Mouse (Mus musculus) testis, postnatal 14 days (tissue): ENCODE results near the gene Klrc3.
"Not testable (repeated sequence)": the region's sequence is repeated elsewhere in the genome, so short reads cannot be mapped to it uniquely, and the experiment has no call there.

Experiments used
- DNase-seq: peaks from one replicate; pipeline ENCODE4 v3.0.0; 2021; ENCODE audit warnings: low spot score

The Klrc3 gene

DNA sequence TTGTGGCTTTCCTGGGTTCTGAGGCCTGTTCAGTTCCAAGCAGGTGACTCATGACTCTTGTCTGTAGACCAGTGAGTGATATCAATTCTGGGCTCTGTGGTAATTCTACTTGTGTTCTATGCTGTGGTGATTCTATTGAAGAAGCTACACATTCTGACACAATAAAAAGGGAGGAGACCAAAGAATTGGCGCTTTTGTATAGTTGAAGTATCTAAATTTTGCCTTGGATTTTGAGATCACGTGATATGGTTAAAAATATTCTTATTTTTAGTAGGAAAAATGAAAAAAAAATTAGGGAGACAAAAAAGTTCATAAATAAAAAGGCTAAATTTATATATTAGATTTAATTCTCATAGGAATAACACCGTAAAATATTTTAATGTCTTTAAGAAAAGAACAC is at the start of gene Klrc3:
Gene Klrc3 (minus strand): TSS at position 101 of the 400 bp plus-strand sequence.
- DNase-seq: not testable (repeated sequence)

GRCm38 (mm10) chr6:129691436-129691835 is 48.3 kb upstream of the Klrc3 start:
- DNase-seq: not testable (repeated sequence)

GRCm38 (mm10) chr6:129680379-129680778 is 37.2 kb upstream of the Klrc3 start:
- no peak for DNase-seq

DNA sequence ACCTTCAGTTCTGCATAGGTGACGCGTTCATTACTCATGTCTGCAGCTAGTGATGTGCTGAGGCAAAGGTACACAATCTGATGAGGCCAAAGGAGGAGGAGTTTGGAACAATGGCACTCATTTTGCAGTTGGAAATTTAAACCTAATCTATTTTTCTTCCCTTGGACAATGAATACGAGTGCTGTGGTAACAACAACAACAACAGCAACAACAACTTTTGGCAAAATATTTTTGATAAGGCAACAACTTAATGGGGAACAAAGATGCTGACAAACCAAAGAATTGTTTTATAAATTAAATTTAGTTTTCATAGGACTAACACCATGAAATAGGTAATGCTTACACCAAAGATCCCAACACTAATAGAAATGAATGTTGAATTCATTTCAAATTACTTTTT is 35.7 kb upstream of the Klrc3 start, which contains the start of gene Klrc1:
Gene Klrc1 (minus strand): TSS at position 101 of the 400 bp plus-strand sequence.
- DNase-seq: no peak

GRCm38 (mm10) chr6:129661301-129661700 is 18.2 kb upstream of the Klrc3 start:
- not testable (repeated sequence) for DNase-seq

DNA sequence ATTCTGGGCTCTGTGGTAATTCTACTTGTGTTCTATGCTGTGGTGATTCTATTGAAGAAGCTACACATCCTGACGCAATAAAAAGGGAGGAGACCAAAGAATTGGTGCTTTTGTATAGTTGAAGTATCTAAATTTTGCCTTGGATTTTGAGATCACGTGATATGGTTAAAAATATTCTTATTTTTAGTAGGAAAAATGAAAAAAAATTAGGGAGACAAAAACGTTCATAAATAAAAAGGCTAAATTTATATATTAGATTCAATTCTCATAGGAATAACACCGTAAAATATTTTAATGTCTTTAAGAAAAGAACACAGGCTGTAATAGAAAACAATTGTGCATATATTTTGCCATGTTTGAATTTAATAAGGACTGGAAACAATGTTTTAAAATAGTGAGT is 17.5 kb upstream of the Klrc3 start, which contains the start of gene Klrc2:
Gene Klrc2 (minus strand): TSS at position 101 of the 400 bp plus-strand sequence.
- DNase-seq: not testable (repeated sequence)

DNA sequence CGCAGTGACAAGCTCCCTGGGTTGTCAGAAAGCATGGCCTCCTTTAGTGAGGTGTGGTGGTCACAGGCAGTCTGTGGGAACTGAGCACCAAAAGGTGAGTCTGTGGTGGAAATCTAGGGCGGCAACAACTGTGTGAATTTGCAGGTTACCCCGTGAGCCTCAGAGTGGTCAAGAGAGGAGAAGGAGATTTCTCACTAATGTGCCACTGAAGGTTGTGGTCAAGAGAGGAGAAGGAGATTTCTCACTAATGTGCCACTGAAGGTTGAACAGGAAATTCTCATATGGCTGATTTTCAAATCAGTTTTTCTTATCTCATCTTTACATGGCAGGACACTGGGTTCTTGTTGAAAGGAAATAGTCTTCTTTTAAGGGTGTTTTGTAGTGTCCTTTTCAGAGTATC is 917 bp upstream of the Klrc3 start:
- DNase-seq: not testable (repeated sequence)

- DNase-seq: not testable (repeated sequence)
Observed at GRCm38 (mm10) chr6:129631046-129631445, 12.1 kb downstream of the Klrc3 start.

- no peak for DNase-seq
Observed at GRCm38 (mm10) chr6:129623735-129624134, 19.4 kb downstream of the Klrc3 start, which contains the start of gene Klrk1. Gene Klrk1, minus strand, starts transcription at chr6:129623864.

GRCm38 (mm10) chr6:129608372-129608771 is 34.8 kb downstream of the Klrc3 start:
- DNase-seq: no peak

DNA sequence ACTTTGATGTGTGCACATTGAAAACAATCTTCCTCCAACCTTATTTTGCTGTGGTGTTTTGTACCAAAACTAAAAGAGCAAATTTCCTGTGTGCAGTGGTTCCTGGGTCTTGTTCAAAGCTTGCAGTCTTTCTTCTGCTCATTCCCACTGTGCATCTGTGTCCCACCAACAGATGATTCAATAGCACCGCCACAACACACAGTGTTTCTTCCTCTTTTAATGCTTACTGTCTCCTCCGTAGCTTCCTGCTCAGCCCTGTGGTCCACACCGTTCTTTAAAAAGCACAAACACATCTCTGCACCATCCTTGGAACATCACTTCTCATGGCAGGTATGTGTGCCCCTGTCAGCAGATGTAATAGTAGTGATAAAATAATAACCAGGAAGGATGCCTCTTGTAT is 51.6 kb downstream of the Klrc3 start, which contains the start of gene Klrd1:
Gene Klrd1 (plus strand): TSS at position 275 of the 400 bp plus-strand sequence.
- DNase-seq: no peak
